Mouse (Mus musculus) bone marrow, adult 2 months (tissue): ENCODE results near the gene Ssb.
"Not testable (repeated sequence)": the region's sequence is repeated elsewhere in the genome, so short reads cannot be mapped to it uniquely, and the experiment has no call there.

Experiments
- CTCF ChIP-seq: fragments of 200-500 bp; IDR thresholded peaks from 2 replicates; pipeline ENCODE4 v1.5.1; 2011; ENCODE audit warnings: low read length, control low read depth; ENCODE audit not compliant: control insufficient read depth, insufficient read depth
- POLR2A ChIP-seq: fragments of 200-500 bp; IDR thresholded peaks from 2 replicates; pipeline ENCODE4 v1.6.1; 2011; ENCODE audit warnings: low read depth, mild to moderate bottlenecking, control low read depth, low read length, borderline replicate concordance; ENCODE audit not compliant: control insufficient read depth

GRCm38 (mm10) chr2:69907394-69907793 is 46.0 kb downstream of the Ssb start:
- TF ChIP-seq CTCF, POLR2A: not testable (repeated sequence)
